Mouse (Mus musculus) heart, embryonic 13.5 days (tissue): ENCODE results near the gene Rbm26. TPM values are rescaled to one million over a fixed set of nuclear protein-coding genes. Genes with fewer than 3 reads are reported as not detected.

Experiments
- ATAC-seq: fragments of 200-750 bp; cut with Nextera tagmentation; 2 replicates; pipeline ENCODE4 v1.8.0; 2017; ENCODE audit warnings: moderate TSS enrichment; ENCODE audit not compliant: insufficient number of reproducible peaks, low FRiP score, low TSS enrichment; ENCODE audit errors: extremely low read depth
- H3K27ac ChIP-seq: fragments of 300-500 bp; sonication (generic); replicated peaks from 2 replicates; pipeline ENCODE4 v1.5.1; 2015; ENCODE audit warnings: moderate library complexity, mild to moderate bottlenecking, inconsistent platforms
- H3K27me3 ChIP-seq: fragments of 300-500 bp; sonication (generic); replicated peaks from 2 replicates; pipeline ENCODE4 v1.6.1; 2015; ENCODE audit warnings: mild to moderate bottlenecking, inconsistent platforms
- H3K36me3 ChIP-seq: fragments of 300-500 bp; sonication (generic); 2 replicates; pipeline ENCODE4 v1.6.1; 2015; ENCODE audit warnings: mild to moderate bottlenecking, inconsistent platforms
- H3K4me1 ChIP-seq: fragments of 300-500 bp; sonication (generic); 2 replicates; pipeline ENCODE4 v1.6.1; 2015; ENCODE audit warnings: inconsistent platforms
- H3K4me2 ChIP-seq: fragments of 300-500 bp; sonication (generic); 2 replicates; pipeline ENCODE4 v1.6.1; 2015; ENCODE audit warnings: inconsistent platforms, mild to moderate bottlenecking, moderate library complexity
- H3K4me3 ChIP-seq: fragments of 300-500 bp; sonication (generic); 2 replicates; pipeline ENCODE4 v1.5.1; 2015; ENCODE audit warnings: moderate library complexity, mild to moderate bottlenecking, inconsistent platforms
- H3K9ac ChIP-seq: fragments of 300-500 bp; sonication (generic); 2 replicates; pipeline ENCODE4 v1.6.1; 2015; ENCODE audit warnings: inconsistent platforms, mild to moderate bottlenecking, moderate library complexity
- H3K9me3 ChIP-seq: fragments of 300-500 bp; sonication (generic); 2 replicates; pipeline ENCODE4 v1.6.1; 2016; ENCODE audit warnings: inconsistent platforms
- WGBS: fragments of 180-500 bp; shearing (Covaris S2); methylation state at CpG from one replicate; pipeline ENCODE4 v1.1.7; 2015; ENCODE audit warnings: mixed read lengths; 5-methylcytosine and 5-hydroxymethylcytosine counted together
- polyA plus RNA-seq: library from polyadenylated mRNA; unstranded; fragments of >200 nt; fragmentation: Nextera tagmentation; extraction: Ambion mirVana; gene quantifications from 2 replicates; pipeline ENCODE4 v1.2.1, GENCODE M21; 2015

Rbm26 gene
- polyA plus RNA-seq, 1 experiment from 2014 or later, result 17.2 TPM

- ATAC-seq, result no peak
- Histone ChIP-seq H3K9ac (no peak overlapping the region), H3K4me2 (no peak overlapping the region), H3K4me1 (peaks cover 8% of the 10 kb centered on the region), H3K27me3 (no peaks in the 10 kb centered on the region), H3K36me3 (peaks cover 3% of the 10 kb centered on the region; the same call in 1 of the 2 replicates), H3K9me3 (no peaks in the 10 kb centered on the region), H3K27ac (no peak overlapping the region), H3K4me3 (no peak overlapping the region)
- 76% methylated on average over 1 of the region's 1 CpGs for WGBS
Measured at GRCm38 (mm10) chr14:105167181-105167580, 9.9 kb downstream of the Rbm26 start.

GRCm38 (mm10) chr14:105164793-105165192 is 12.3 kb downstream of the Rbm26 start:
- WGBS, result 72% methylated on average over 4 of the region's 4 CpGs
- ATAC-seq, result no peak
- H3K27ac ChIP-seq, result no peak overlapping the region

GRCm38 (mm10) chr14:105161334-105161733 is 15.8 kb downstream of the Rbm26 start:
- Histone ChIP-seq H3K27me3 (no peaks in the 10 kb centered on the region), H3K9me3 (no peaks in the 10 kb centered on the region), H3K36me3 (peaks cover 34% of the 10 kb centered on the region), H3K4me3 (no peak overlapping the region), H3K27ac (no peak overlapping the region), H3K4me1 (peaks cover 7% of the 10 kb centered on the region; the same call in 1 of the 2 replicates), H3K4me2 (no peak overlapping the region), H3K9ac (no peak overlapping the region)
- 96% methylated on average over 1 of the region's 1 CpGs for WGBS
- no peak for ATAC-seq

More at GRCm38 (mm10) chr14:105164793-105165192, 12.3 kb downstream of the Rbm26 start:
- no peak overlapping the region for H3K9ac ChIP-seq
- no peak overlapping the region for H3K4me2 ChIP-seq
- no peak overlapping the region for H3K4me3 ChIP-seq
- no peaks in the 10 kb centered on the region for H3K27me3 ChIP-seq
- no peaks in the 10 kb centered on the region for H3K9me3 ChIP-seq
- H3K4me1 ChIP-seq, result peaks cover 8% of the 10 kb centered on the region; the same call in 1 of the 2 replicates
- peaks cover 6% of the 10 kb centered on the region for H3K36me3 ChIP-seq

GRCm38 (mm10) chr14:105158526-105158925 is 18.6 kb downstream of the Rbm26 start:
- no peaks in the 10 kb centered on the region for H3K4me1 ChIP-seq
- H3K4me2 ChIP-seq, result no peak overlapping the region
- 82% methylated on average over 2 of the region's 2 CpGs for WGBS
- no peak overlapping the region for H3K9ac ChIP-seq
- H3K36me3 ChIP-seq, result peaks cover 42% of the 10 kb centered on the region
- no peaks in the 10 kb centered on the region for H3K9me3 ChIP-seq
- no peaks in the 10 kb centered on the region for H3K27me3 ChIP-seq
- no peak overlapping the region for H3K27ac ChIP-seq
- no peak for ATAC-seq
- no peak overlapping the region for H3K4me3 ChIP-seq

GRCm38 (mm10) chr14:105134076-105134475 is 43.1 kb downstream of the Rbm26 start:
- 86% methylated on average over 3 of the region's 3 CpGs for WGBS
- no peak for ATAC-seq
- Histone ChIP-seq H3K4me2 (no peak overlapping the region), H3K4me3 (no peak overlapping the region), H3K27me3 (no peaks in the 10 kb centered on the region), H3K9ac (no peak overlapping the region), H3K27ac (no peak overlapping the region), H3K4me1 (no peaks in the 10 kb centered on the region), H3K9me3 (no peaks in the 10 kb centered on the region), H3K36me3 (peaks cover 41% of the 10 kb centered on the region)

GRCm38 (mm10) chr14:105127715-105128385 is 49.3 kb downstream of the Rbm26 start:
- H3K4me2 ChIP-seq, result no peak overlapping the region
- no peak overlapping the region for H3K4me3 ChIP-seq
- no peak overlapping the region for H3K27ac ChIP-seq
- H3K9me3 ChIP-seq, result no peaks in the 10 kb centered on the region
- H3K36me3 ChIP-seq, result peaks cover 69% of the 10 kb centered on the region
- no peaks in the 10 kb centered on the region for H3K27me3 ChIP-seq
- H3K4me1 ChIP-seq, result no peaks in the 10 kb centered on the region
- ATAC-seq, result no peak
- 88% methylated on average over 4 of the region's 4 CpGs for WGBS
- H3K9ac ChIP-seq, result no peak overlapping the region

- Histone ChIP-seq H3K4me1 (no peaks in the 10 kb centered on the region), H3K4me2 (no peak overlapping the region), H3K27ac (no peak overlapping the region), H3K27me3 (no peaks in the 10 kb centered on the region), H3K9ac (no peak overlapping the region), H3K9me3 (no peaks in the 10 kb centered on the region), H3K4me3 (no peak overlapping the region), H3K36me3 (peaks cover 68% of the 10 kb centered on the region)
- WGBS, result 90% methylated on average over 9 of the region's 9 CpGs
- no peak for ATAC-seq
Measured at GRCm38 (mm10) chr14:105124513-105124912, 52.6 kb downstream of the Rbm26 start.

- 89% methylated on average over 2 of the region's 2 CpGs for WGBS
Measured at GRCm38 (mm10) chr14:105115402-105115801, 61.7 kb downstream of the Rbm26 start.

GRCm38 (mm10) chr14:105106252-105106651 is 70.9 kb downstream of the Rbm26 start:
- Histone ChIP-seq H3K36me3 (peaks cover 31% of the 10 kb centered on the region), H3K9me3 (no peaks in the 10 kb centered on the region), H3K4me3 (no peak overlapping the region), H3K27ac (no peak overlapping the region), H3K9ac (no peak overlapping the region), H3K4me1 (no peaks in the 10 kb centered on the region), H3K27me3 (no peaks in the 10 kb centered on the region), H3K4me2 (no peak overlapping the region)
- ATAC-seq, result no peak
- 87% methylated on average over 2 of the region's 2 CpGs for WGBS

More at GRCm38 (mm10) chr14:105115402-105115801, 61.7 kb downstream of the Rbm26 start:
- Histone ChIP-seq H3K4me3 (no peak overlapping the region), H3K9ac (no peak overlapping the region), H3K4me1 (no peaks in the 10 kb centered on the region), H3K4me2 (no peak overlapping the region), H3K27me3 (no peaks in the 10 kb centered on the region), H3K27ac (no peak overlapping the region), H3K9me3 (no peaks in the 10 kb centered on the region), H3K36me3 (peaks cover 41% of the 10 kb centered on the region)
- ATAC-seq, result no peak

GRCm38 (mm10) chr14:105098861-105099260 is 78.3 kb downstream of the Rbm26 start:
- no peaks in the 10 kb centered on the region for H3K4me1 ChIP-seq
- no peak overlapping the region for H3K4me2 ChIP-seq
- no peak for ATAC-seq
- H3K36me3 ChIP-seq, result peaks cover 6% of the 10 kb centered on the region; the same call in 1 of the 2 replicates
- 75% methylated on average over 7 of the region's 7 CpGs for WGBS
- no peak overlapping the region for H3K4me3 ChIP-seq
- no peaks in the 10 kb centered on the region for H3K27me3 ChIP-seq
- H3K9me3 ChIP-seq, result no peaks in the 10 kb centered on the region
- H3K27ac ChIP-seq, result no peak overlapping the region
- no peak overlapping the region for H3K9ac ChIP-seq

- Histone ChIP-seq H3K9ac (no peak overlapping the region), H3K4me1 (no peaks in the 10 kb centered on the region), H3K9me3 (no peaks in the 10 kb centered on the region), H3K27me3 (no peaks in the 10 kb centered on the region), H3K27ac (no peak overlapping the region), H3K4me2 (no peak overlapping the region), H3K4me3 (no peak overlapping the region), H3K36me3 (no peaks in the 10 kb centered on the region)
- WGBS, result 48% methylated on average over 3 of the region's 3 CpGs
- no peak for ATAC-seq
Measured at GRCm38 (mm10) chr14:105096221-105096620, 80.9 kb downstream of the Rbm26 start.

- Histone ChIP-seq H3K36me3 (no peaks in the 10 kb centered on the region), H3K27me3 (no peaks in the 10 kb centered on the region), H3K4me3 (no peak overlapping the region), H3K27ac (no peak overlapping the region), H3K4me1 (peaks cover 14% of the 10 kb centered on the region), H3K4me2 (no peak overlapping the region), H3K9ac (no peak overlapping the region), H3K9me3 (no peaks in the 10 kb centered on the region)
- no peak for ATAC-seq
- WGBS, result 79% methylated on average over 4 of the region's 4 CpGs
Measured at GRCm38 (mm10) chr14:105087001-105087400, 90.1 kb downstream of the Rbm26 start.
